Mouse (Mus musculus) testis, adult 2 months (tissue): ENCODE results near the gene Gm37240. TPM values are rescaled to one million over a fixed set of nuclear protein-coding genes. Genes with fewer than 3 reads are reported as not detected.

Experiments
- H3K27ac ChIP-seq: fragments of 200-500 bp; 2 replicates; pipeline ENCODE4 v1.5.1; 2012; ENCODE audit warnings: low read depth, low read length; ENCODE audit not compliant: control insufficient read depth, insufficient read depth
- H3K27me3 ChIP-seq: fragments of 200-500 bp; 2 replicates; pipeline ENCODE4 v1.6.1; 2012; ENCODE audit warnings: mild to moderate bottlenecking, low read length, moderate library complexity; ENCODE audit not compliant: control insufficient read depth, insufficient read depth
- H3K36me3 ChIP-seq: fragments of 200-500 bp; 2 replicates; pipeline ENCODE4 v1.6.1; 2012; ENCODE audit warnings: mild to moderate bottlenecking, low read length; ENCODE audit not compliant: control insufficient read depth, insufficient read depth
- H3K4me1 ChIP-seq: fragments of 200-500 bp; 2 replicates; pipeline ENCODE4 v1.6.1; 2012; ENCODE audit warnings: low read length; ENCODE audit not compliant: control insufficient read depth, insufficient read depth
- H3K4me3 ChIP-seq: fragments of 200-500 bp; 2 replicates; pipeline ENCODE4 v1.5.1; 2012; ENCODE audit warnings: low read depth, mild to moderate bottlenecking, low read length, moderate library complexity, mixed read lengths; ENCODE audit not compliant: control insufficient read depth
- CTCF ChIP-seq: fragments of 200-500 bp; IDR thresholded peaks from 2 replicates; pipeline ENCODE4 v1.5.1; 2012; ENCODE audit warnings: low read depth, mild to moderate bottlenecking, inconsistent platforms, low read length, moderate library complexity; ENCODE audit not compliant: control insufficient read depth, insufficient read depth, insufficient replicate concordance
- POLR2A ChIP-seq: fragments of 200-500 bp; IDR thresholded peaks from 2 replicates; pipeline ENCODE4 v1.6.1; 2012; ENCODE audit warnings: low read depth, mild to moderate bottlenecking, inconsistent platforms, low read length, moderate library complexity; ENCODE audit not compliant: control insufficient read depth
- polyA plus RNA-seq: library from polyadenylated mRNA; depleted of rRNA; stranded (reverse); fragments of >200 nt; gene quantifications from 2 replicates; pipeline ENCODE4 v1.2.3, GENCODE M21; 2012

Gm37240 gene
- polyA plus RNA-seq, 1 experiment, result not detected

DNA sequence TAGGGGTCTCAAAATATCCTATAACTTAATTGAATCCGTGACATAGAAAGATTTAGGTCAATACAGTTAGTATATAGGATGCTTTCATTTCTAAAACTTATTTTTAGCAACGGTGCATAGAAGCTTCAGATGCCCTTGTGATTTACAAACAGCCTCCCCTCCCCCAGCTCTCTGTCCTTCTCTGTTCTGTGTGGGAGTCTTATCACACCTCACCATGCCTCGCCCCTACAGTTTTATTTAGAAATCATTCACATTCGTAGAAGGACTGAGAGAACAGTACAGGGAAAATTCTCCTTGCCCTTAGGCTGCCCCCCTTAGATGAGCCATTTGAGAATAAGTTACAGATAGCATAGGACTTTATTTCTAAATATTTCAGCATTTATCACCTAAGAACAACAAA lies 295.3 kb downstream of the Gm37240 start:
- no peaks in the 10 kb centered on the region for H3K36me3 ChIP-seq
- no peak overlapping the region for H3K27ac ChIP-seq
- H3K4me1 ChIP-seq, result no peaks in the 10 kb centered on the region
- H3K4me3 ChIP-seq, result no peak overlapping the region
- no peaks in the 10 kb centered on the region for H3K27me3 ChIP-seq
- TF ChIP-seq CTCF (no peak), POLR2A (no peak)

DNA sequence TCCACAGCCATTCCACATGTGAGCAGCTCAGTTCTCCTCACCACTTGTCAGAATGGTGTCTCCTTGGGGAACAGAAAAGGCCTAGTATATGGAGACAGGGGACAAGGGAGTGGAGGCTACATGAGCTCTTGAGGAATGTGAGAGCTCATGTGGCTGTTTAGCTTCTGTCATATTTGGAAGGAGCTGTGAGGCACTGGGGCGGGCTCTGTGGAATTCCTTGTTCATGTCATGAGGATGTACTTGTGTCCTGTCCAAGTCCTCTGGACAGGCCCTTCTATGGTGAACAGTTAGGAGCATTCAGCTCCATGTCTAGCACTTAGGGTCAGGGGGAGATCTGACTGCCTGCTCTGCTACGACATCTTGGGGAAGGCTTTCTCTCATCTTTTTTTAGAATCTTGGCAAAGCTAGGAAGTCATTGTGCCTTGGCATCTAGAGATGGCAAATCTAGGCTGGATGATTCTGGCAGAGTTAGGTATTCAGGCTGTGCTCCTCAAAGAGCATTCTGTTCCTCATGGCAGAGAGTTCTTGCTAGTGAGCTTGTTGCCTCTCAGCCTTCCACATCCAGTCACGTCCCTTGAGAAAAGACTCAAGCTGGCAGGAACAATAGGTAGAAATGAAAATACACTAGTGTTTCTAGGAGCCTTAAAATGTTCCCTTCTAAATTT lies 297.1 kb downstream of the Gm37240 start:
- no peaks in the 10 kb centered on the region for H3K4me1 ChIP-seq
- H3K27me3 ChIP-seq, result no peaks in the 10 kb centered on the region
- no peaks in the 10 kb centered on the region for H3K36me3 ChIP-seq
- no peak for TF ChIP-seq POLR2A
- TF ChIP-seq CTCF, result no peak
- H3K27ac ChIP-seq, result peak overlapping the region; percentile 3; the same call in 1 of the 2 replicates
- no peak overlapping the region for H3K4me3 ChIP-seq

DNA sequence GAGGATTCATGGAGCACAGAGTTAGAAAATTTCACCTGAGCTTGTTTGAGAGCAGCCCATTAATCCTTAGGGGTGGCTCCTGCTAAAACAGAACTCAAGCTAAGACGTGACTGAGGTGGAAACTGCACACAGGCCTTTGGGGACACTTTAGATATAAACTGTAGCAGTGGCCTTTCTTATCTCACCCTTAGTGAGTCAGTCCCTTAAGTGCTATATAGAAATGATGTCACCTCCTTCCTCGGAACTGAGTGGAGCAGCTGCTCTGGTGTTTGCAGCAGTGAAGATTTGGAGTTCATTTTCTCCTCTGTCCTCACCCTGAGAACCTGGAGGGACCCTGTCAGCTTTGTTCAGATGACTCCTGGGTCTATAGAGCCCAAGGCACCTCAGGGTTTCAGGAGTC lies 298.6 kb downstream of the Gm37240 start:
- Histone ChIP-seq H3K4me1 (no peaks in the 10 kb centered on the region), H3K27ac (no peak overlapping the region), H3K27me3 (no peaks in the 10 kb centered on the region), H3K4me3 (no peak overlapping the region), H3K36me3 (no peaks in the 10 kb centered on the region)
- TF ChIP-seq POLR2A, result no peak
- no peak for TF ChIP-seq CTCF

DNA sequence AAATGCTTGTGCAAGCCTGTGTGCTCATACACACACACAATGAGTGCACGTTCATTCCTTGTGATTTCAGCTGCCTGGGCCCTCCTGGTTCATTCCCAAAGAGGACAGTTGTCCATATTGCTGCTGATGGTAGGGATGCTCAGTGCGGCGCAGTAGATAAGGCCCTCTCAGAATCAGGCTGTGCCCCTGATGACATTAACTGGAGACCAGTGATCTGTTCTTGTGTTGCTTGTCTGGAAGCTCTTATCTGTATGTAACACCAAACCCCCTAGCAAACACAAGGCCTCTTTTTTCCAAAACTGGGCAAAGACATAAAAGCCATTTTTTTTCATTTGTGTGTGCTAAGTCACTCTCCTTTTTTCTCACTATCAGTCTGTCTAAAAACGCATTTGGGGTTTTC lies 302.4 kb downstream of the Gm37240 start:
- H3K4me3 ChIP-seq, result no peak overlapping the region
- TF ChIP-seq CTCF (no peak), POLR2A (no peak)
- no peaks in the 10 kb centered on the region for H3K27me3 ChIP-seq
- H3K36me3 ChIP-seq, result no peaks in the 10 kb centered on the region
- no peaks in the 10 kb centered on the region for H3K4me1 ChIP-seq
- H3K27ac ChIP-seq, result no peak overlapping the region

DNA sequence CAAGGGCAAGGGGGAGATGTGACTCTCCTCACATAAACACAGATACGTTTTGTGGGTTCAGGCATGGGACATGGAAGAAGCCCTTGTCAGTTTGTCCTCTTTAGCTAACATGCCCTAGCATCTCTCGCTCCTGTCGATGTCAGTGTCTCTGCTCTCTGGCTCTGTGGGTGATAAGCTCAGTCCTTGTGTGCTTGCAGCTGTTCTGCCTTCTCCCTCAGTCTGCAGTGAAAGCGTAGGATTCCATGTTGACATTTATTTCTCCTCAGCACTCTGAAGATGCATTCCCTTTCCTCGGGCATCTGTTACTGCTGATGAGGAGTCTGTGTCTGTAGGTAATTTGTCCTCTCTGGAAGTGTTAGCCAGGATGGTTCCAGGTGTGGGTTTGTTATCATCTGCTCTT lies 304.1 kb downstream of the Gm37240 start:
- Histone ChIP-seq H3K36me3 (no peaks in the 10 kb centered on the region), H3K27me3 (no peaks in the 10 kb centered on the region), H3K4me1 (no peaks in the 10 kb centered on the region), H3K27ac (no peak overlapping the region), H3K4me3 (no peak overlapping the region)
- no peak for TF ChIP-seq POLR2A
- TF ChIP-seq CTCF, result no peak

DNA sequence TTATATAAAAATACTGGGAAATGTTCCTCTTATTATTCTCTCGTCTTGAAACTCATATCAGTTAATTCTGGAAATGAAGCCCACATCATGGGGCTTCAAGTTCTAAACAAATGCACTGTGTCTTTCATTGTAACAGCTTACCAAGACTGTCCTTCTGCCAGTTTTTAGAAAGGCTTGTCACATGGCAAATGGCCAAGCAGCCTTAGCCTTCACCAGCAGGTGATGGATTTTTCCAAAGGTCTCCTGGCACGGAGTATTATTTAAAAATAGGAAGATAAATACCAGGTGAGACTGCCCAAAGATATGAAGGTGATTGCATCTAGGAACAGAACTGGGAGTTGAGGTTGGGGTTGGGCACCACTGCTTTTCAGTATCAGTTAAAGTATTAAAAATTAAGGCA lies 304.6 kb downstream of the Gm37240 start:
- Histone ChIP-seq H3K27ac (no peak overlapping the region), H3K27me3 (no peaks in the 10 kb centered on the region), H3K4me1 (no peaks in the 10 kb centered on the region), H3K36me3 (no peaks in the 10 kb centered on the region), H3K4me3 (no peak overlapping the region)
- TF ChIP-seq CTCF (no peak), POLR2A (no peak)

DNA sequence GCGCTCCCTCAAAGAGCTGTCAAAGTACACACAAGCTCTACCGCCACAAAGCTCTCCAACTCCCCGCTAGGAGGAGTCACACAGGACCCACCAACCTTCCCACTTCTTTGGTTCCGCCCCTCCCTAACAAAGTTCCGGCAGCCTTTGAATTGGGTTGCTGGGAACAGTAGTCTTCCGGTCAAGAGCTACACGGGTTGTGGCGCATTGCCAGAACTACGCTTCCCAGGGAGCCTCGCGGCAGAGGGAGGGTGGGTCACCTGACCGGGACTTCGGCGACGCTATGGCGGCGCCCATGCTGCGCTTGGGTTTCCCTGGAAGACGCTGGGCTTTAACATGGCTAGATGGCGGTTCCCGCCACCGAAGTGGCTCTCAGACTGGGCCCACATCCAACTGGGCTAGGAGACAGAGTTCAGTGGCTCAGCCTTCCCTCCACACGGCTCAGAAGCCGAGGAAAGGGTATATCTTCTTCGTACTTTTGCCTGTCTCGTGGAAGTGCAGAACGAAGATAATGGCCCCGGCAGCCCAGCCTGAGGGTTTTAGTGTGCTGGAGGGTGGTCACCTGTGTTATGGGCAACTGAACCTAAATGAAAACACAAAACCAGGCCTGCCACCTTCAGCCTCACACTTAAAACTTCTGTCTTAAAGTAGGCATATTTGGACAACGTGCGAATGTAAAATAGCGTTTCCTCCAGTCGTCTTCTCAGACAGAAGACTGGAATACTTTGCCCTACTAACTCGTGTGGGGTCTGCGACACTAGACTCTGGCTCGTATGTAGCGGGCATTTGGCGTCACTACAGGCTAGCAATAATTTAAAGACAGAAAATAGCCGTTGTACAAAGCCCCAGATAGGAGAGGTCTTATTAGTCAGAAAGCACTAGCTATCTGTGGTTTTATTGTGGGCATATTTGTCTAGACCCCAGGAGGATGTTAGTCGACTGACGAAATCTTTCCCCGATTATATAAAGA lies 313.2 kb downstream of the Gm37240 start, which contains the start of gene Gatb:
Gatb (plus strand) TSS at position 256 of the 967 bp plus-strand sequence.
- Histone ChIP-seq H3K36me3 (no peaks in the 10 kb centered on the region), H3K27ac (peak within 1 kb of the TSS; percentile 87), H3K4me3 (peak within 1 kb of the TSS; percentile 98), H3K27me3 (no peaks in the 10 kb centered on the region), H3K4me1 (no peaks in the 10 kb centered on the region; the same call in 1 of the 2 replicates)
- TF ChIP-seq POLR2A, result peak; percentile 91
- TF ChIP-seq CTCF, result peak; percentile 35; the same call in 1 of the 2 replicates
